Mouse (Mus musculus) neural tube, embryonic 15.5 days (tissue): ENCODE measurements at regions not wholly inside any gene's neighbourhood (a gene's known extent, or its start where the extent isn't known, plus 50 kb on each side); places are given as distances from the start of the nearest gene placed in this dataset.
A peak's percentile ranks its signal among the peaks of the same experiment; 100 is the strongest.

Experiments used
- ATAC-seq: fragments of 200-750 bp; cut with Nextera tagmentation; 2 replicates; pipeline ENCODE4 v1.8.0; 2017; ENCODE audit warnings: mild to moderate bottlenecking, moderate TSS enrichment, moderate library complexity; ENCODE audit not compliant: low FRiP score
- H3K27ac ChIP-seq: fragments of 300-500 bp; sonication (generic); replicated peaks from 2 replicates; pipeline ENCODE4 v1.5.1; 2015; ENCODE audit warnings: mild to moderate bottlenecking, inconsistent platforms
- H3K27me3 ChIP-seq: fragments of 300-500 bp; sonication (generic); replicated peaks from 2 replicates; pipeline ENCODE4 v1.6.1; 2015; ENCODE audit warnings: inconsistent platforms
- H3K36me3 ChIP-seq: fragments of 300-500 bp; sonication (generic); 2 replicates; pipeline ENCODE4 v1.6.1; 2015; ENCODE audit warnings: inconsistent platforms
- H3K4me1 ChIP-seq: fragments of 300-500 bp; sonication (generic); 2 replicates; pipeline ENCODE4 v1.6.1; 2015; ENCODE audit warnings: inconsistent platforms
- H3K4me2 ChIP-seq: fragments of 300-500 bp; sonication (generic); 2 replicates; pipeline ENCODE4 v1.6.1; 2015; ENCODE audit warnings: inconsistent platforms, mild to moderate bottlenecking, moderate library complexity
- H3K4me3 ChIP-seq: fragments of 300-500 bp; sonication (generic); replicated peaks from 2 replicates; pipeline ENCODE4 v1.5.1; 2015; ENCODE audit warnings: mild to moderate bottlenecking, inconsistent platforms
- H3K9ac ChIP-seq: fragments of 300-500 bp; sonication (generic); replicated peaks from 2 replicates; pipeline ENCODE4 v1.6.1; 2015; ENCODE audit warnings: mild to moderate bottlenecking, inconsistent platforms
- H3K9me3 ChIP-seq: fragments of 300-500 bp; sonication (generic); replicated peaks from 2 replicates; pipeline ENCODE4 v1.6.1; 2016; ENCODE audit warnings: inconsistent platforms
- WGBS: fragments of 180-500 bp; shearing (Covaris S2); methylation state at CpG from one replicate; pipeline ENCODE4 v1.1.7; 2015; ENCODE audit warnings: mixed read lengths; 5-methylcytosine and 5-hydroxymethylcytosine counted together

DNA sequence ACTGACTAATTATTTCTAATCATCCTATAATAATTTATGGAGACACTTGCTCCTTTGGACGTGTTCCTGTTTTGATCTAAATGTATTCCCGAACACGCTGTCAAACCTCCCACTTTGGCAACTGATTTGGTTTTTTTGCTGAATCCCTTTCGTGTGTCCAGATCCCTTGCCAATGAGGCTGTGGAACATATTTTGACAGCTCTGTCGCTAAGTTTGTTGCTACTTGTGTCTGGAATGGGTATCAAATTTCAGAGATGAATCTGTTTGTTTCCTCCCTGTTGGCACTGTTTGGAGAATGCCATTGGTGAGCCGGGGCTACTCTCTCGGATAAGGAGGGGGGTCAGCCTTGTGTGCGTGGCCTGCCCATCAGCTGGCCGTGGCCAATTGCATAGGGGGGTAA is 277.2 kb upstream of the Tshz3 start:
- H3K4me3 ChIP-seq, result no peak overlapping the region
- H3K9me3 ChIP-seq, result no peaks in the 10 kb centered on the region
- no peaks in the 10 kb centered on the region for H3K36me3 ChIP-seq
- H3K27ac ChIP-seq, result no peak overlapping the region
- no peak overlapping the region for H3K9ac ChIP-seq
- WGBS, result 84% methylated on average over 9 of the region's 9 CpGs
- peaks cover 20% of the 10 kb centered on the region; the same call in 1 of the 2 replicates for H3K4me1 ChIP-seq
- no peak for ATAC-seq
- no peak overlapping the region for H3K4me2 ChIP-seq
- no peaks in the 10 kb centered on the region for H3K27me3 ChIP-seq

DNA sequence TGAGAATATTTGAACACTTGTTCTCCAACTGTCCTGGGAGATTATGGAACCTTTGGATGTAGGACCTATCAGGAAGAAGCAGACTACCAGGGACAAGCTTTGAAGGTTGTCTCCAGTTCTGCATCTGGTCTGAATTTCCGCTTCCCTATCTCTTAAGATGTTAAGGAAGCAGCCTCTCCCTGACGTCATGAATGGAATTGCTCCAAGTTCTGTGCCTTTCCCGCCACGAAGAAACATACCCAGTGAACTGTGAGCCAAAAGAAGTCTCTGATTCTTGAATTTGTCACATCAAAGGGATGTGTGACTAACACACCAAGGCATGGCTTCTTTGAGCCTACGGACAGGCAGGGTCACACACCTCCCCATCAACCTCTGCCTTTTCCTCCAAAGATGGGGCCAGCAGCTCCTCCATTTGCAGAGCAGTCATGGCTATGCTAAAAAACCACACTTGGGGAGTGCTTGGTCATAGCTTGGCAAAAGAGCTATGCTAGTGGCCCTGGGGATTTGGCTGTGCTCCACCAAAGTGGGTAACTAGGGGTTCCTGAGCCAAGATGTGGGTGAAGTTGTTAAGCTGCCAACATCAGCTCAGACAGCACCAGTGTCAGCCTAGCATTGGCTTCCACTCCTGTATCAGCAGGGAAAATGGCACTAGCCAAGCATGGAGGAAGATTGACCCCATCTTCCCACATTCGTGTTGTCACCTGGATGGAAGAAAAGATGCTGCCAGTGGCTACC is 248.6 kb upstream of the Tshz3 start:
- H3K27ac ChIP-seq, result no peak overlapping the region
- no peak overlapping the region for H3K9ac ChIP-seq
- H3K9me3 ChIP-seq, result no peaks in the 10 kb centered on the region
- no peak overlapping the region for H3K4me2 ChIP-seq
- no peaks in the 10 kb centered on the region for H3K27me3 ChIP-seq
- H3K4me1 ChIP-seq, result peaks cover 4% of the 10 kb centered on the region; the same call in 1 of the 2 replicates
- ATAC-seq, result no peak
- no peaks in the 10 kb centered on the region for H3K36me3 ChIP-seq
- no peak overlapping the region for H3K4me3 ChIP-seq
- WGBS, result 75% methylated on average over 6 of the region's 6 CpGs

DNA sequence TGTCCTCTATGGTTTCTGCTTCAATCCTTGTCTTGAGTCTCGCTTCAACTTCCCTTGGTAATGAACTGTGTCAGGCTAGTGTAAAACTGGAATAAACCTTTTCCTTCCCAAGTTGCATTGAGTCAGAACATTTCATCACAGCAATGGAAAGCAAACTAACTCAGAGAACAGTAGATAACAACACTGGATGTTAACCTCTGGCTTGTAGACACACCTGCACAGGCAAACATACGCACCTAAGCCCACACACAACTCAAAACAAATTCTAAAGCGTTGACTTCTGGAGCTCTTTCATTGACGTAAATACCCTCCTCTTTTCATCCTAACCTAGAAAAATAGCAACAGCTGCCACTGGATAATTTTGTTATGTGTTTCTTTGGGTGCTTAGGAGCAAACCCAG is 244.1 kb upstream of the Tshz3 start:
- no peaks in the 10 kb centered on the region for H3K36me3 ChIP-seq
- H3K4me3 ChIP-seq, result no peak overlapping the region
- WGBS, result 93% methylated on average over 4 of the region's 4 CpGs
- H3K9ac ChIP-seq, result no peak overlapping the region
- H3K27ac ChIP-seq, result no peak overlapping the region
- H3K4me1 ChIP-seq, result no peaks in the 10 kb centered on the region
- H3K4me2 ChIP-seq, result no peak overlapping the region
- no peak for ATAC-seq
- H3K27me3 ChIP-seq, result no peaks in the 10 kb centered on the region
- no peaks in the 10 kb centered on the region for H3K9me3 ChIP-seq

DNA sequence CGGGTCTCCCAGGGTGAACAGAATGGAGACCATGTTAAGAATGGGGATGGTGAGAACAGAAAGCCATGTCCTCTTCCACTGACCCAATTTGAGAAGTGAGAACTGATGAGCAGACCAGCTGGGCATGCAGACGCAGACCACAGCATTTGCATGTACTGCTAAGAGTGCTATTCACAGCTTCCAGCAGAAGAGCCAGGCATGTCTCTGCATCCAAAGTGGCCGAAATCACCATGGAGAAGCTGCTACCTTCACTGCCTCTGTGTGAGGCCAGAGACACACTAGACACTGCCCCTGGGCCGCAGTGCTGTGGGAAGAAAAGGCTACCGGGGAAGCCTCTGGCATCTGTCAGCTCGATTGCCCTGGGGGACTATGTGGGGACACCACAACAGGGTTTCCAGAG is 241.8 kb upstream of the Tshz3 start:
- 0 out of 2 replicates have a peak overlapping the region, but pooled peaks have one; percentile 48 for H3K27ac ChIP-seq
- no peaks in the 10 kb centered on the region for H3K36me3 ChIP-seq
- H3K4me1 ChIP-seq, result no peaks in the 10 kb centered on the region
- H3K27me3 ChIP-seq, result no peaks in the 10 kb centered on the region
- no peaks in the 10 kb centered on the region for H3K9me3 ChIP-seq
- WGBS, result 79% methylated on average over 6 of the region's 6 CpGs
- no peak overlapping the region for H3K4me2 ChIP-seq
- no peak for ATAC-seq
- no peak overlapping the region for H3K9ac ChIP-seq
- no peak overlapping the region for H3K4me3 ChIP-seq

DNA sequence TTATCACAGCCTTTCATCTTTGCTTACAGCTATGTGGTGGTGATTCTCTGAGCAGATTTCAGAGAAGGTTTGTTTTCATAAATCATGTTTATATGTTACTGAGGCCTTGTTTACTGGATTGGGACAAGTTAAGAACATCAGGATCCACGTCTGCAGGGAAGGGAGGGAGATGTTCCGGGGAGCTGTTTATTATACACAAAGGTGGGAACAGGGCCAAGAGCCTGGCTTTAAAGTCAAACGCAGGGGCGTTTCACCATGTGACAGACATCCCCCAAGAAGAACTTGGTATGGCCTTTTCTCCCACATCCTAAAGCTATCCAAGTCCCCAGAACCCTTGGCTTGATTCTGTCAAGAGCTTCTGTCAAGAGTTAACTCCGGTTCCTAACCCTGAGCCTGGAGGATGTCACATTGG is 235.5 kb upstream of the Tshz3 start:
- Histone ChIP-seq H3K9ac (no peak overlapping the region), H3K9me3 (no peaks in the 10 kb centered on the region), H3K4me3 (no peak overlapping the region), H3K4me1 (no peaks in the 10 kb centered on the region), H3K27me3 (no peaks in the 10 kb centered on the region), H3K27ac (no peak overlapping the region), H3K36me3 (no peaks in the 10 kb centered on the region), H3K4me2 (no peak overlapping the region)
- 74% methylated on average over 5 of the region's 5 CpGs for WGBS
- no peak for ATAC-seq

DNA sequence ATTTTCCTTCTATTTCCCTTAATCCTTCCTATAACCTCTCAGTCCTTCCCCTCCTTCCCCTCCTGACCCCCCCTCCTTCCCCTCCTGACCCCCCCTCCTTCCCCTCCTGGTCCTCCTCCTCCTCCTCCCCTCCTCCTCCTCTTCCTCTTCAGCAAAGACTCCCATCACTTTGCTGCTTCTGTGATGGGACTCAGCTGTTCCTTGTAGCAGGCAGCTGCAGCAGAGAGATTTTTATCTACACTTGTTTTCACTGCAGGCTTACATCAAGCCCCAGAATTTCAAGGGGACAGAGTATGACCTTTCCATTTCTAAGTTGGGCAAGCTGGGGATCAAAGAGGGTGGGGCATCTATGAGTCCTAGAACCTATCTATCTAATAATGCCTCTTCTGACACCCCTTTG is 228.5 kb upstream of the Tshz3 start:
- no peak for ATAC-seq

DNA sequence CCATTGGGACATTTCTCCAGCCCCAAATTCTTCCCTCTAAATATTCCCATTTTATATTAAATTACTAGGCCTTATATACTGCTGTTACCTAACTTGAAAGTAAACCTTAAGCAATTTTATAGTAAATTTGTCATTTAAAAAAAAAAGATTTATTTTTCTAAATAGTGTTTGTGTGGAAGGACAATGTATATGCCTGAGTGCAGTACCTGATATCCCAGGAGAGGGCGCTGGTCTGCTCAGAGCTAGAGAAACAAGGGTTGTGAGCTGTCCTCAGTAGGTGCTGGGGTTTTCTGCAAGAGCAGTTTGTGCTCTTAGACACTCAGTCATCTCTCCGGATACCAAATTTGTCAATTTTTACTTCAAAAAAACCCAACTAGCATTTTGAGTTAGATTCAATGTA is 224.4 kb upstream of the Tshz3 start:
- Histone ChIP-seq H3K27ac (no peak overlapping the region), H3K9ac (no peak overlapping the region), H3K4me3 (no peak overlapping the region), H3K36me3 (no peaks in the 10 kb centered on the region), H3K4me1 (peaks cover 8% of the 10 kb centered on the region), H3K27me3 (no peaks in the 10 kb centered on the region), H3K9me3 (no peaks in the 10 kb centered on the region), H3K4me2 (no peak overlapping the region)
- 71% methylated on average over 2 of the region's 2 CpGs for WGBS
- no peak for ATAC-seq

More for the DNA sequence above, 228.5 kb upstream of the Tshz3 start:
- H3K4me1 ChIP-seq, result no peaks in the 10 kb centered on the region
- no peak overlapping the region for H3K4me2 ChIP-seq
- H3K4me3 ChIP-seq, result no peak overlapping the region
- no peaks in the 10 kb centered on the region for H3K9me3 ChIP-seq
- no peaks in the 10 kb centered on the region for H3K27me3 ChIP-seq
- no peaks in the 10 kb centered on the region for H3K36me3 ChIP-seq
- no peak overlapping the region for H3K9ac ChIP-seq
- H3K27ac ChIP-seq, result no peak overlapping the region

DNA sequence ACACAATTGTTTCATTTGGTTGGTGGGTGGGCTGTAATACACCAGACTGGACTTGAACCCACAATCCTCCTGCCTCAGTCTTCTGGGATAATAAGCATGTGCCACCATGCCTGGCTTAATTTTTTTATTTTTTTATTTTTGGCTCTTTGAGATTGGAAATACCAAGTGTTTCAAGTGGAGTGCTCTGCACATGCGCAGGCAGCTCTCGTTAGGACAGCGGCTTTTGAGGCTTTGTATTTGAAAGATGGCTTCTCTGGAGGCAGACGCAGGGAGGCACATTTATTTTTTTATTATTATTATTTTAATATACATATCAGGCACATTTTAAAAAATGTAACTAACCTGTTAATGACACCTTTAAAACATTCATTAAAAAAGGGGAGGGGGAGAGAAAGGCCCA is 221.5 kb upstream of the Tshz3 start:
- no peak overlapping the region for H3K9ac ChIP-seq
- H3K4me3 ChIP-seq, result no peak overlapping the region
- no peak for ATAC-seq
- H3K27ac ChIP-seq, result peak overlapping the region; percentile 51
- H3K36me3 ChIP-seq, result no peaks in the 10 kb centered on the region
- H3K9me3 ChIP-seq, result no peaks in the 10 kb centered on the region
- peak overlapping the region; percentile 39 for H3K4me2 ChIP-seq
- no peaks in the 10 kb centered on the region for H3K27me3 ChIP-seq
- WGBS, result 72% methylated on average over 4 of the region's 4 CpGs
- peaks cover 22% of the 10 kb centered on the region for H3K4me1 ChIP-seq

DNA sequence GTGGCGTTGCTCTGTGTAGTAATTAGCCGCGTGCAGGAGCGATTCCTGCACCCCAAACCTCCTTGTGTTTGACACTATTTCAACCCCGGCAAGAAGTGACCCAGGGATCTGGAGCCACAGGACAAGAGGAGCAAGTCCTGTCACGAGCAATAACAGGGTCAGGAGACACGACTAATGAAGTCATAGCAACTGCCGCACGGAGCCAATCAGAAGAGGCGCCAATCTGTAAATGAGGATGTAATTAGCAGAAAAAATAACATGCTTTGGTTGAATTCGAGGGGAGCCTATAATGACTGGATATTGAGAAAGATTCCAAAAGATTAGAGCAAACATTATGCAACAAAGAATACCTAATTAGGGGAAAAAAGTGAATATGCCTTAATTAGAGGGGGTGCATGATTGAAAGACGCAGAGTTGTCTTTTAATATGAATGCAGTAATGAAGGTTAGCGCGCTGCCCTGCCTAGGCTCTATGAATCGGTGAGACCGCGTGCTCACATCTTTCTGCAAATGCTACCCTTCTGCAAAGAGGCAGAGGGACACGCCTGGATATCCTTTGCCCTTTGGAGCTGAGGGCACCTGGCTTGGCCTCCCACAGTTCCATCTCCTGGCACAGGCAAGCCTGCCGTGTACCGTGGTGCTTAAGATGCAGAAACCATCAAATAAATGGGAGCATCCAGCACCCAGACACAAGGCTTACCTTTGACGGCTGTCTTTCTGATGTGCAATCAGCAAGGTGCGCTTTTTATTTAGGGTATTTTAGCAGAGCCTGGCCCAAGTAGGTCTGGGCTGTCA is 220.9 kb upstream of the Tshz3 start:
- H3K4me1 ChIP-seq, result peaks cover 22% of the 10 kb centered on the region
- H3K27ac ChIP-seq, result peak overlapping the region; percentile 51
- no peaks in the 10 kb centered on the region for H3K27me3 ChIP-seq
- peak overlapping the region; percentile 39 for H3K4me2 ChIP-seq
- H3K36me3 ChIP-seq, result no peaks in the 10 kb centered on the region
- ATAC-seq, result 0 out of 2 replicates have a peak, but pooled peaks have one; percentile 26
- no peak overlapping the region for H3K9ac ChIP-seq
- WGBS, result 54% methylated on average over 22 of the region's 22 CpGs
- H3K9me3 ChIP-seq, result no peaks in the 10 kb centered on the region
- no peak overlapping the region for H3K4me3 ChIP-seq

DNA sequence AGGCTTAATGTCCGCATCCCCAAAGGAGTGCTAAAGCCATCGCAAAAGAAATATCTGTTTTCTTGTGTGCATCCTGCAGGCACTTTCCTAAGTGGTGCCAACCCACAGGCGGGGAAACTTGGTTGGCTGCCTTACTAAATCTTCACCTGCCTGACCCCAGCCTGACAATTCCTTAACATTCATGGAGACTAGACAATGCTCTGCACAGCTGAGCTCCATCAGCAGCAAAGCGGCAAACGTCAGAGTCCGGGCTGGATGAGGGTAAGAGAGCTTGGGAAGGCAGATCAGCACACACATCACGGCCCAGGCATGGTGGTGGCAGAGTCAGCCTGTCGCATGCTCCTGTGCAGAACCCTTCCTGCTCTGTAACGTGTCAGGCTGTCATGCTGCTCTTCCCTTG is 209.8 kb upstream of the Tshz3 start:
- H3K27me3 ChIP-seq, result no peaks in the 10 kb centered on the region
- H3K9me3 ChIP-seq, result no peaks in the 10 kb centered on the region
- H3K9ac ChIP-seq, result no peak overlapping the region
- no peak overlapping the region for H3K4me2 ChIP-seq
- no peak for ATAC-seq
- WGBS, result 82% methylated on average over 9 of the region's 9 CpGs
- H3K36me3 ChIP-seq, result no peaks in the 10 kb centered on the region
- H3K4me3 ChIP-seq, result no peak overlapping the region
- H3K4me1 ChIP-seq, result peaks cover 9% of the 10 kb centered on the region; the same call in 1 of the 2 replicates
- H3K27ac ChIP-seq, result no peak overlapping the region

DNA sequence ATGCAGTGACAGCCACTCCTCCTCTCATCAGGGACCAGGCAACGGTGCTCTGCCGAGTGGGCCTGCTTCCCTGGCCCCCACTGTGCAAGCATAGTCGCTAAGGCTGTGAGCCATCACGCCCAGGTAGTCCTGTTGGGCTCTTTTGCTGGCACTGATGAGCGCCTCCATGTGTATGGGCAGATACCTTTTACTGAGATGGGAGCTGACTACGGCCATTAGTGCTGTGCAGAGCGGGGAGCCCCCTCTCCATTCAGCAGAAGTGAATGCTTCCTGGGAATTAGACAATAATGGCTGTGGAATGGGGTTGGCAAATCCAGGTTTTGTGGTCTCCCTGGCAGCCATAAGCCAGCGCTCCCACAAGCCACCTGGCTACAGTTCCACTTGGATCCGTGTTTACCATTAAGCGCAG is 206.7 kb upstream of the Tshz3 start:
- Histone ChIP-seq H3K4me1 (peaks cover 7% of the 10 kb centered on the region; the same call in 1 of the 2 replicates), H3K4me3 (no peak overlapping the region), H3K27ac (no peak overlapping the region), H3K9me3 (no peaks in the 10 kb centered on the region), H3K4me2 (no peak overlapping the region), H3K27me3 (no peaks in the 10 kb centered on the region), H3K9ac (no peak overlapping the region), H3K36me3 (no peaks in the 10 kb centered on the region)
- WGBS, result 67% methylated on average over 10 of the region's 10 CpGs
- no peak for ATAC-seq
